Mouse (Mus musculus): Measurements from ENCODE around the gene Elfn2. TPM values are rescaled to one million over a fixed set of nuclear protein-coding genes. Genes with fewer than 3 reads are reported as not detected.

Elfn2 gene
- total RNA-seq, 2 experiments from 2014 or later: 1.8 to 3.4 TPM

DNA sequence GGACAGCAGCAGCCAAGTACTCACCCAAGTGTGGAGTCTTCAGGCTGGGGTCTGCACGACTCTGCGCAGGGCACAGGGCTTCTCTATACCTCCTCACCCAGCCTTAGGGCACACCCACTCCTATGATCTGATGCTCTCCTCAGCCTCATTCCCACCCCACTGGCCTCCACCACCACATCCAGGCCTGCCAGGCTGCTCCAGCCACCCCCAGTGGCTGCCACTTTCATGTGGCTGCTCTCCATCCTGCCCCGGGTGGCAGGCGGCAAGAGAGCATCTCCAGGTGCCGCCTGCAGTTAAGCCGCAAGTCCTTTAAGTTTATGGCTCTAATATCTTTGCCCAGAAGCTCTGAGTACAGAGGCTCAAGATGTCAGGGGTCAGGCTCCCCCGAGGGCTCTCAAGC, 8.1 kb upstream of the Elfn2 start:
- no peak for DNase-seq (ENCODE audit: low spot score in 2 of 2)

DNA sequence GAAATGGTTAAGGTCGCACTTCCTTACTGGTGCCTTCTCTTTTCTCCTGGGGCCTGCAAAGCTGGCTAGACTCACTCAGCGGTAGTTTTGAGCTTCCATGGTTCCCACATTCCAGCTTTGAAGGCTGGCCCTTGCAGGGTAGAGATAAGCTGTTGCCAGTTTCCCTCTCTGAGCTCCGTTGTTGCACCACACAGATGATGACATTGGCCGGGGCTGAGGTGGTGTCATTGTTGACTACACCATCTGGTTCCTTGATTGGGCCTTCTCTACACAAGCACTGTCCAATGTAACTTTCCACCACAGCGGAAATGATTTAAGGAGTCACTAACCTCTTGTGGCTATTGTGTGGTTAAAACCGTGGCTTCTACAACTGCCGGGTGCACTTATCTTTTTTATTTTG, 2.0 kb upstream of the Elfn2 start:
- DNase-seq (ENCODE audit: low spot score in 2 of 2): peak in 1 of 2 experiments; percentile 40

DNA sequence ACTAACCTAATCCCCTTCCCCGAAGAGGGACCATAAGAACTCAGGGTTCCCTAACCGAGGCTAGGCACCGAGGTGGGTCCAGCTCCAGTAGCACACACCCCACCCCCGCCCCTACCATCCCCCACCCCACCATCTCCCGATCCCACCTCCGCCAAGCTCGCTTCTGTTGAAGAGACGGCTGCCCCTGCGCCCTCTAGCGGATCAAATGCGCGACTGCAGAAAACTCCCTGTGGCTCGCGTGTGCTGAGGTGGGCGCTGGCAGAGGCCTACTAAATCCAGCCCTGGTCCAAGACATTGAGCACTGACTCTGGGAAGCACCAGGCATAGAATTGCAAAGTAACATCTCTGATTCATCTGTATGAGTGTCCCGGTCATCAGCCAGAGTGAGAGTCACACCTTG, 1.5 kb upstream of the Elfn2 start:
- peak; percentile 60 to 63 for DNase-seq (ENCODE audit: low spot score in 2 of 2)

DNA sequence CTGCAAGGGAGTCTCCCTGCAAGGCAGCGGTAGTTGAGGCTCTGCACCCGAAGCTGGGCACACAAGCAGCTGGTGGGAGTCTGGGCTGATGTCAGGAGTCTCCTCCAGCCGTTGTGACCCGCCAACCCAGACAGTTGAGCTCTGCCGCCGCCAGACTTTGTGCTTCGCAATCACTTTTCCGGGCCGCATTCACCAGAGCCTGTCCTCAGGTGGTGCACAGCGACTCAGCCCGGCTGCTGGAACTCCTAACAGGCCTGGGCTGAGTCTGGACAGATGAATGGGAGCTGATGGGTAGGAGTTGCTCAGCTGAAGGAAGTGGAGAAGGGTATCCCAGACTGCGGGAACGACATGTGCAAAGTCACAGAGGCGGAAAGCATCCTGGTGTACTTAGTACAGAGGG, 845 bp upstream of the Elfn2 start:
- no peak for DNase-seq (ENCODE audit: low spot score in 2 of 2)

DNA sequence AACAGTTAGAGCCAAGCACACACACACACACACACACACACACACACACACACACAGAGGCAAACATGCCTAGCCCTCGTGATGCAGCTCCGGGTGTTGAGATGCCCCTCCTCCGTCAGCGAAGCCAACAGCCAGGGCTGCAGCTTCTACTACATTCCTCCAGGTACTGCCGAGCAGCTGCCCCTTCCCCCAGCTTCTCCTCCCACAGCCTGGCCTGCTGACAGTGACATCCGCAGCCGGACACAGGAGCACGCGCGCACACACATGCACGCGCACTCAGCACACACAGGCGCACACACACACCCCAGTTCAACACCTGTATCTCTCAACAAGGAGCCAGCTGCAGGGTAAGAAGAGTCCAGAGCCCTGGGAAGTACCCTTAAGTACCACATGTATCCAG, 1.6 kb downstream of the Elfn2 start:
- no peak for DNase-seq (ENCODE audit: low spot score in 2 of 2)

DNA sequence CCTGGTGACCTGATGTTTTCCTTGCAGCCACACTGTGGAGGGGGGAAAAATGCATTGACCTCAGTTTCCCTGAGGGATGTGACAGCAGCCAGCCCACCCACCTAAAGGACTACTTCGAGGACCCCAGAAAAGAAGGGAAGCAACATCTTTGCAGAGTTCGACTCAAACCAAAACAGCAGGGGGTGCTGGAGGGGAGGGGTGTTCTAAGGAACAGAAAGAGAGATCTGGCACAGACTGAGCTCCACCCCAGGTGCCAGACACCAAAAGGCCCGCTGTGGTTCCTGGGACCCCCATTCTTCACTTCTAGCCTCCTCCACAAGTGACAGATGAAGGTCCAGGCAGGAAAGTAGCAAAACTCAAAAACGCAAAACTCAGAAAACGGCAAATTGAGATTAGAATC, 2.7 kb downstream of the Elfn2 start:
- no peak for DNase-seq (ENCODE audit: low spot score in 2 of 2)

DNA sequence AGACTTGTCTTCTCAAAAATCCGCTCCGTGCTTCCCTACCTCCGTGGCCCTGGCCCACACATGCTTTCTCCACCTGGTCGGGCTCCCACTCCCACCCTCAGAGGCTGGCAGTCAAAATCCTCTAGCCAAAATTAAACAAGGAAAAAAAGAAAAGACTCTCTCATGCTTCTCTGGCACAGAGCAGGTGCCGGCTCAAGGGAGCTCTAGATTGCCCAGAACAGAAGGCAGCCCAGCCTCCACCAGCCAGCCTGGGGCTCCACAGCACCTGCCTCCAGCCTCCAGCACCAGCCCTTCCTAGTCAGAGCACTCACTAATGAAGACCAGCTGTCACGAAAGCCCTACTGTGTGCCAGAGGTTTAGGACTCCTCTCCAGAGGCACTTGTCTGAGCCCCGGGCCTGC, 4.8 kb downstream of the Elfn2 start:
- DNase-seq (ENCODE audit: low spot score in 2 of 2): no peak

DNA sequence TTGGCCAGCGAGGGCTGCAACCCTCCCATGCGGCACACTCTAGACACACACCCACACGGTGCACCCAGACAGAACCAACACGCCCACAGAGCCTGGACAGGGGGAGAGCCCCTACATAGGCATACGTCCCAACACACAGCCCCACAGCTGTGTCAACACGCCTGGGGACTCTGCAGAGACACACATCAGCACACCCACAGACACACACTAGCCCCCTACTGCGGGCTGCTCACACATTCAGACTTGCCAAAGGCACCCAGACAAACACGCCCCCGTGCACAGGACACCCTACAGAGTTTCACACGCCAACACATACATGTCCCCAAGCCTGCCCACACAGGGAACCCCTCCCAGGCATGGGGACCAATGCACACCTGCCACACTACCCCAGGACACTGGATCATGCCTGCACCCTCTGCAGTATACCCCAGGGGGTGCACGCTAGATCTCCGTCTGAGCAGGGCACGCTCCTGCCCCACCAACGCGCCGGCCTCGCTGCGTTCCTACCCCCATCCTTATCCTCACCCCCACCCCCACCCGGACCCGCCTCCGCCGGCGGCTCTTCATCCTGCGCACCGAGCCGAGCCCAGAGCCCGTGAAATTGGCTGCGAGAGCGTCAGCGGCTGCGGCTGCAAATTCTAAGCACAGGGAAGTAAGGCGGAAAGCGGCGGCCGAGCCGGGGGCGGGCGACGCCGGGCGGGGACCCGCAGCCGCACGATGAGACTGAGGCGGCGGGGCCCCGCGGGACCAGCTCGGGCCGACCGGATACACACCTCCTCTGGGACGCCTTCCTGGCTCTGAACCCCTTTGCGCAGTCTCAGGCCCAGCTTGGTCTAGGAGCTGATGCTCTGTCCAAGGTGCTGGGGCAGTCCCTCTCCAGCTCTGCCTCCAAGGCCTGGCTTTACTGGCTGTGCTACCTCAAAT, 6.0 kb downstream of the Elfn2 start:
- DNase-seq (ENCODE audit: low spot score in 2 of 2): no peak

DNA sequence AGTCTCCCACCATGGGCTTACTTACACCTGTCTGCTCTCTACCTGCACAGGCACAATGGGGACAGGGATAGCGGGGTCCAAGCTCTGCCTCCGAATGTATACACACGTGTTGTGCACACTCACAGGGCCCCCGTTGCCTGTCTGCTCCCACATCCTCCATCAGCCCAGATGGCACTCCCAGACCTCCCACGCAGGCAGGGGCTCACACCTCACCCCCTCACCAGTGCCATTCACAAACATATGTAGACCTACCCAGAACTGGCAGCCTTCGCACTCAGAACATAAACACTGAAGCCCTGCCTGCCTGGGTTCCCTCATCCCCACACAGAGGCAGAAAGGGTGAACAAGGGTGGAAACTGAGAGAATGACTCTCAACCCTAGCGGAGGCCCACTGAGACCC, 6.6 kb downstream of the Elfn2 start:
- no peak for DNase-seq (ENCODE audit: low spot score in 2 of 2)

DNA sequence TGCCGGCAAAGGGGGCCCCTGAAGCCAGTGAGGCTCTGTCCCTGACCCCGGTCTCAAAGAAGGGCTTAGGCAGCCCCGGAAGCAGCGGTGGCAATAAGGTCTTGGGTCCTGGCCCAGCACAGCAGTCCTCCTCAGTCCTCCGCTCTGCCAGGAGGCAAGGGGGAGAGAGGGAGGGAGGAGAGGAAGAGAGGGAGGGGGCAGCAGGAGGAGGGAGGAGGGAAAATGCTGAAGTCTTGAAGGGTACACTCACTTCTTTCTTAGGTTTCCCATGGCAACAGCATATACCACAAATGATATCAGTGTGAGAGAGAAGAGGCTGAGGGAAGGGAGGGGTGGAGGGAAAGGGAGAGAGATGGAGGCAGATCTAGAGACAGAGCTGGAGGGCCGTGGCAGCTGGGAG, 7.9 kb downstream of the Elfn2 start:
- no peak for DNase-seq (ENCODE audit: low spot score in 2 of 2)

DNA sequence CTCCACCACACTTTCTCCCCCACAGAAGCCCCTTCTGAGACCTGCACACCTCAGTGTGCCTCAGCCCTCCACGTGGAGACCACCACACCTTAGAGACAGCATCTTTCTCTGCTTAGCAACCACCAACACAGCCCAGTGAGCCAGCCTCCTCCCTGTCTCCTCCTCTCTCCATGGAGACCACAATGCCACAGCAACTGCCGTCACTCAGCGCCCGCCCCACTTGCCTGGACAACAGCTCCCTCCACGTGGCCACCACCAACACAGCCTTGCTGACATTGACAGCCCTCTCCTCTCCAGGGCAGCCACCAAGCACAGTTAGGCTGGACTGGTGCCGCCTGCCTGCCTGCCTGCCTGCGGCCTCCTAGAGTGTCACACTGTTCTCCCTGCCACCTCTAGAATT, 8.8 kb downstream of the Elfn2 start:
- no peak for DNase-seq (ENCODE audit: low spot score in 2 of 2)

DNA sequence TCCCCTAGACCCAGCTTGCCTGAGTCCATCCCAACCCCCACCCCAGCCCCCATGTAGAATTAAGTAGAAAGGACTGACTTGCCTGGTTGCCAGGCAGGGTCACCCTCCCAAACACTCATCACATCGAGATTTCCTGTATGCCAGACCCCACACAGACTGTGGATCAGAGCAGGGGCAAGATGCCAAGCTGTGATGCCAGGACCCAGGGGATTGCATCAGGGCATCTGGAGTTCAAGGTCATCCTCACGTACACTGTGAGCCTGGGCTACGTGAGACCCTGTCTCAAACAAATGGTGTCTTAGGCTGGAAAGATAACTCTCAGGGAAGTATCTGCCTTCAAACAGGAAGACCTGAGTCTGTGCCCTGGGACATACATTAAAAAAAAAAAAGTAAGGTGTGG, 11.9 kb downstream of the Elfn2 start:
- no peak for DNase-seq (ENCODE audit: low spot score in 2 of 2)

DNA sequence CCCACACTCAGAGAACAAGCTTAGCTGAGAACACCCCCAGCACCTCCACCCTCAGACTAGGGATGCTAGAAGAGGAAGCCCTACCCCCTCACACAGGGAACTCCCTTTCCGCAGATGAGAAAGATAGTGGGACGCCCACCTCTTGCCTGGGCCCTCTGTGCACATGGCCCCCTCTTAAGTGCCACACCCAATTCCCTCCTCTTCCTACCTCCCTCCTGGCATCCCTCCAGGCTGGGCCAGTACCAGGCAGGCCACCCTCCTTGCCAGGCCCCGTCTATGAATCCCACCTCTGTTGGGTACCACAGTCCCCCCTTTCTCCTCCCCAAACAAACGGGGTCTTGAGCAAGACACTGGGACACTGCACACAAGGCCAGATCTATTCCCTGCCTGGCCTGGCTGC, 13.7 kb downstream of the Elfn2 start:
- no peak for DNase-seq (ENCODE audit: low spot score in 2 of 2)

DNA sequence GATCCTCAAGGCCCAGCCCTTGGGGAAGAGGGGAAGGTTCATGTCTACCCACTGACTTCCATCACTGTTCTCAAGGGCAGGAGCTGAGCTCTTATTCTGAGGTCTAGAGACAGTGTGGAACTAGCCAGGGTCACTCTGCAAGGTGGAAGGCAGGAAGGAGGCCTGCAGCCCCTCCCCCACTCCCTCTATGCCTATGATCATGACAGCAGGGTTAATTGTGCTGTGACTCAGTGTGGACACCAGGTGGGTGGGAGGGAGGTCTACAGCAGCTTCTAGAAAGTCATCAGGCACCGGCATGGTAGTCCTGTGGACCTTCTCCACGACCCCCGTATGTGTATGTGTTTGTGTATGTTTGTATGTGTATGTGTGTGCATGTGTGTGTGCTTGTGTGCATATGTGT, 14.6 kb downstream of the Elfn2 start:
- DNase-seq (ENCODE audit: low spot score in 2 of 2): no peak

DNA sequence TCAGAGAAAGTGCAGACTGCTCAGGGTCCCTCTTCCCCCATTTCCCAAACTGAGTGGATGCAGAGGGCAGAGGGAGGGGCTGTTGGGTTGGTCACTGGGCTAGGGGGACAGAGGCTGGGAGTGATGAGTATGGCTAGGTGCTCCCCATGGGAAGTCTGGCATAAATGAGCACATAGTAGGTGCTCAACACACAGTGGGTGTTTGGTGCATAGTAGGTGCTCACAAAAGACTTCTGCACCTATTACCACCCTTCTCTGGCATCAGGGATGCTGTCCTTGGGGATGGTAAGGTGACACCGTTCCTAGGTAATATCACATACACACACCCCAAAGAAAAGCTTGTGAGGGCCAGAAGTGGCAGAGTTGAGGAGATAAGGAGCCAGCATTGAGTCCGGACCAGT, 18.2 kb downstream of the Elfn2 start:
- DNase-seq (ENCODE audit: low spot score in 2 of 2): no peak

DNA sequence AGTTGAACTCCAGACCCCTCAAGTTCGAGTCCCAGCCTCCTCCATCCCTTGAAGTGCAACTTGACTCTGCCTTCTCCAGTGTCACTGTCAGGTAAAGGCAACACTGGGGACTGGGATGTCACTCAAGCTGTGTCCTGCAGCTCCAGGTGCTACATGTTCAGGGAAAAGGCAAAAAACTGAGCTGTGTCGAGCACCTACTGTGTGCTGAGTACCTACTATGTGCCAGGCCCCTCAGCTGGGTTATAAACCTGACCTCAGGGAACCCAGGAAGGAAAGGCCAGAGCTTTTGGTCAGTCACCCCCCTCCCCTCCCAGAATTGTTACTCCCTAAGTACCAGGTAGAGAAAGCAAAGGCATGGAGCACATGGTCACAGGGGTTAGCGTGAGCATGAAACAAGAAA, 19.1 kb downstream of the Elfn2 start:
- no peak for DNase-seq (ENCODE audit: low spot score in 2 of 2)

DNA sequence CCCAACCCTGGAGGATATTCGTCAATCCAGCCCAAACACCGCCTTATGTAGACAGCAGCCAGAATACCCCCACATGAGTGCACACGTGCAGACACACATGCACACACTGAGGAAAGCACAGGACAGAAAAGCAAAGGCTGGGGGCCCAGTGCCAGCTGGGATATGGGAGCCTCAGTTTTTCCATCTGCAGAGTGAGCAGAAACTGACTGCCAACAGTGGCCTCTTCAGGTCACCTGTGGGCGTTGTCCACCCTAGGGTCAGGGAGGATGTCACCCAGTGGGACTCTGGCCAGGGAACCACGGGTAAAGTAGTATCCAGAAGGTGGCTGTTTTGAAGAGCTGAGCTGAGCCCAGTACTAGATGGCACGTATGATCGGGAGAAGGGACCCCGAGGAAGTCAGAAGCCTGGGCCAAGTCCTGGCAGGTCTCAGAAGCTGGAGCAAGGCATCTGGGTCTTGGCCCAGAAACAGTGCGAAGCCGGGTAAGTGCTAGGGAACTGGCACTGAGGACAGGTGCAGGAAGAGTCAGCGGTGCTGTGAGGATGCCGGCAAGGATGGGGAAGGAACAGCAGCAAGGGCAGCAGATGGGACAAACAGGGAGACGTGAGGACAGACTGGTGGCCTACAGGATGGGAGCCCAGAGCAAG, 20.0 kb downstream of the Elfn2 start:
- DNase-seq (ENCODE audit: low spot score in 2 of 2): no peak

DNA sequence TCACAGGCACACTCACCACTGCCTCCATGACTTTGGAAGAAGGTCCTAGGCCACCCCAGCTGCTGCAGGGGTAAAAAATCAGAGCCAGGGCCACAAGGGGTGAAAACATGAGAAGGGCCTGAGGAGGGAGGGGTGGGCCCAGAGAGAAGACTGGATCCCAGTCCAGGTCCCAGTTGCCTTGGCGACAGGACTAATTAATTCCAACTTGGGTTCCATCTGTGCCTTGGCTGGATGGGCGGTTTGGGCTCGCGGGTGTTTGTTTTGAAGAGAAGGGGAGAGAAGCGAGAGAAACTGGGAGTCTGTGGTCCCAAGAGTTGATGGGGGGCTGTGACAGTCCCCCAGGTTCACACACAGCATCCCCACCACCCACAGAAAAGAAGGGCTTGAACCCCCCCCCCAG, 20.5 kb downstream of the Elfn2 start:
- DNase-seq (ENCODE audit: low spot score in 2 of 2): no peak

DNA sequence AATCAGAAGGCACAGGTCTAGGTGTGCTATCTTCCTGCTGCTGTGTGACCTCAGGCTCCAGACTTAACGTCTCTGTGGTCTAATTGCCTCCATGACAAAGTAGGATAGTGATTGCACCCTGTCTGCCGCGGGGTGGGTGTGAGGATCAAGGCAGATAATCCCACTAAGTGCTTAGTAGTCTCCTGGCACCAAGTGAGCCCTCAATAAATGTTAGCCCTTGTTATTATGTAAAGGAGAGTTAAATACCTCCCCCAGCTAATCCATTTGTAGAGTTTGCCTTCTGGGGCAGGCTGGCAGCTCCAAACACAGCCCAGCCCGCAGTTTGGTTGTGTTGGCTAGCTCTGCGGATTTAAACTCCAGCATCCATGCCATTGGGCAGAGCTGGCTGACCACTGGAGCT, 22.8 kb downstream of the Elfn2 start:
- DNase-seq (ENCODE audit: low spot score in 2 of 2): no peak

DNA sequence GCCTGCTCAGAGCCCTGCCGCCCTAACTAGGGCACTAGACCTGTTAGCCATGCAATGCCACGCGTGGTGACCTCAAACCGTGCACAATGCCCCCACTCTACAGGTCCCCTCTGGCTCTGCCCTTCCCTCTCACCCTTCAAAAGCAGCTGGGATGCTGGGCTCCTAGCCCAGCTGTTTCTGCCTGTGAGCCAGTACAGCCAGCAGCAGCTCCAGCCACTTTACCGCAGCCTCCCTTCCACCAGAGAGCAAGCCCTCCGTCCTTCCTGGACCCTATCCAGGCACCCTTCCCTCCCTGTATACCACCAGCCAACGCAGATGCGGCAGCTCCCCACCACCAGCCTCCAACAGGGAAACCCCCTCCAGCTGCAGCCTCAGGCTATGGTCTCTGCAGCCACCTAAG, 26.1 kb downstream of the Elfn2 start:
- DNase-seq (ENCODE audit: low spot score in 2 of 2): no peak

DNA sequence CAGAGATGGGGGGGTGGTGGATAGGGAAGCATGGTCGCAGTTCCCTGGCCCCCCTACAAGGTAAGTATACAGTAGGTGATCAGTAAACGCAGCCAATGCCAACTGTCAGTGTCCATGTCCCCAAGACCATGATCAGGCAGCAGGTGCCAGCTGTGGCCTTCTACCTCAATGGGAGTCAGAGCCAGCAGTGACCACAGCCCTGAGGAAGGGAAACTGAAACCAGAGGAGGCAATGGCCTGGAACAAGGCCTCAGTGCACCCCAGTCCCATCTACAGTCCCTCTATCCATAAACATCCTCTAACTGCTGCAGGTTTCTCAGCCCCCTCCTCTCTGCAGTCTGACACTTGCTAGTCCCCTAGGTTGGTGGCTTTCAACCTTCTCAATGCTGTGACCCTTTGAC, 27.9 kb downstream of the Elfn2 start:
- DNase-seq (ENCODE audit: low spot score in 2 of 2): no peak

DNA sequence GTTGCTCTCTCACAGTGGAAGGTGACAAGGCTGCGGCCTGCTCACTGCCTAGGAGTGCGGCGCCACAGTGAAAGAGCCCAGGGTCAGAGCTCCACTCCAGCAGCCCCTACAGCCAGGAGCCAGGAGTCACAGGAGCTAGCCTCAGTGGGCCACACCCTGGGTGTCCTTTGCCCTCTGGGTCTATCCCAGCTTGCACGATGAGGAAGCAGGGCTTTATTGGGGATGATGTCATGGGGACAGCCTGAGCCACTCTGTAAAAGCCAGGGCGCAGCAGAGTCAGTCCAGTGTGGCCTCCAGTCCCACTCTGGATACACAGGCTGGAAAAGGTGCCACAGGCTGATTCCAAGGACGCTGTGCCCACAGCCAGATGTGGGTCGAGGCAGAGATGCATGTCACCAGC, 31.7 kb downstream of the Elfn2 start:
- no peak for DNase-seq (ENCODE audit: low spot score in 2 of 2)

DNA sequence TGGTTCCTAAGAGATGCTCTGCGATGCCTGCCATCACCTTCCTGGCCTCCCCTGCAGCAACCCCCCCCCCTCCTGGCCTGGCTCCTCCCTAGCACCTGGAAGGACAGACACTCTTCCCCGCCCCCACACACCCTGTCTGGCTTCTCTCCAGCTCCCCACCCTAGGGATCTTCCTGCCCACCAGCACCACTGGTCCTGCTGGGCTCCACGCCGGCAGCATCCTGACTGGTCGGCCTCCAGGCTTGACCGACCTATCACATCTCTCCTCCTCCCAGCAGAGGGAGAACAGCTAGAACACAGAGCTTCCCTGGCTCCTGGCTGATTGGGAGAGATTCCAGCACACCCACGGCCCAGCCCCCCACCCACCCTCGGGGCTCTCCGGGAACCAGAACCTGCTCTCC, 34.5 kb downstream of the Elfn2 start:
- no peak for DNase-seq (ENCODE audit: low spot score in 2 of 2)
